In genomic region chr2:10276194-10276593, GRCm38 (mm10) we compare ENCODE assay signal across 8 mouse cellular contexts.
DNase-seq lines count a peak whose midpoint lies in the region; ATAC-seq and TF ChIP-seq lines count a peak whose summit lies in the region.

No protein-coding gene starts in this region.

- no peak for TF ChIP-seq CTCF in kidney, postnatal 0 days (IDR thresholded peaks at IDR 0.05; ENCODE audit: low read depth)

- peaks cover 10% of the 10 kb centered on the region; the same call in 1 of the 2 replicates for H3K4me1 ChIP-seq in forebrain, embryonic 10.5 days
- no peaks in the 10 kb centered on the region; the same call in 1 of the 2 replicates for H3K4me1 ChIP-seq in heart, embryonic 15.5 days (replicated peaks)
- no peaks in the 10 kb centered on the region for H3K4me1 ChIP-seq in kidney, postnatal 0 days (replicated peaks; ENCODE audit: insufficient read depth, low read length)
- H3K4me1 ChIP-seq in limb, embryonic 14.5 days (ENCODE audit: control insufficient read depth, insufficient read depth, low read length): peaks cover 11% of the 10 kb centered on the region; the same call in 1 of the 2 replicates

- no peak overlapping the region for H3K4me2 ChIP-seq in heart, embryonic 15.5 days
- no peak overlapping the region for H3K4me2 ChIP-seq in kidney, postnatal 0 days (ENCODE audit: low read length)
- no peak overlapping the region for H3K4me2 ChIP-seq in limb, embryonic 14.5 days (replicated peaks; ENCODE audit: low read depth, low read length, severe bottlenecking)

- no peaks in the 10 kb centered on the region for H3K9me3 ChIP-seq in forebrain, embryonic 10.5 days
- H3K9me3 ChIP-seq in heart, embryonic 15.5 days (replicated peaks): no peaks in the 10 kb centered on the region
- H3K9me3 ChIP-seq in kidney, postnatal 0 days (replicated peaks; ENCODE audit: low read length): no peaks in the 10 kb centered on the region
- H3K9me3 ChIP-seq in limb, embryonic 14.5 days (ENCODE audit: control insufficient read depth, low read length): no peaks in the 10 kb centered on the region

- peak; percentile 66; the same call in 1 of the 2 replicates for ATAC-seq in heart, embryonic 15.5 days (replicated peaks; ENCODE audit: insufficient number of reproducible peaks, insufficient read depth, low FRiP score, low read depth)
- peak; percentile 86 for ATAC-seq in kidney, postnatal 0 days (replicated peaks; ENCODE audit: low FRiP score, low read depth)
- peak; percentile 93 for ATAC-seq in limb, embryonic 14.5 days (ENCODE audit: low FRiP score, low read depth)

- TF ChIP-seq POLR2A in limb, embryonic 14.5 days (IDR thresholded peaks at IDR 0.05; ENCODE audit: borderline replicate concordance, extremely low read depth, insufficient read depth, insufficient read length): no peak

- no peak overlapping the region for H3K27ac ChIP-seq in forebrain, embryonic 10.5 days
- no peak overlapping the region for H3K27ac ChIP-seq in heart, embryonic 15.5 days
- H3K27ac ChIP-seq in kidney, postnatal 0 days: no peak overlapping the region
- no peak overlapping the region for H3K27ac ChIP-seq in limb, embryonic 14.5 days (replicated peaks; ENCODE audit: low read depth, low read length)

- DNase-seq in adrenal gland, postnatal 14 days: peak; percentile 60
- peak; percentile 42 for DNase-seq in forebrain, embryonic 10.5 days (ENCODE audit: extremely low spot score, low spot score)
- DNase-seq in kidney, postnatal 0 days (ENCODE audit: low spot score): peak; percentile 78
- peak; percentile 90 for DNase-seq in limb, embryonic 14.5 days (ENCODE audit: low spot score)
- DNase-seq in neural tube, embryonic 10.5 days (ENCODE audit: extremely low spot score, low spot score): peak; percentile 54
- no peak for DNase-seq in c-Kit-positive CD71-positive TER-119-positive erythroid progenitor cells, embryonic 14.5 days (ENCODE audit: low spot score)
- no peak for DNase-seq in spleen, adult 18-20 months

- no peak overlapping the region for H3K4me3 ChIP-seq in forebrain, embryonic 10.5 days
- no peak overlapping the region for H3K4me3 ChIP-seq in heart, embryonic 15.5 days
- no peak overlapping the region for H3K4me3 ChIP-seq in kidney, postnatal 0 days (replicated peaks; ENCODE audit: low read depth, low read length)
- no peak overlapping the region for H3K4me3 ChIP-seq in limb, embryonic 14.5 days (replicated peaks; ENCODE audit: low read length)

- no peaks in the 10 kb centered on the region for H3K36me3 ChIP-seq in forebrain, embryonic 10.5 days (replicated peaks)
- H3K36me3 ChIP-seq in heart, embryonic 15.5 days: no peaks in the 10 kb centered on the region
- no peaks in the 10 kb centered on the region for H3K36me3 ChIP-seq in kidney, postnatal 0 days (ENCODE audit: insufficient read depth, low read length)
- H3K36me3 ChIP-seq in limb, embryonic 14.5 days (ENCODE audit: control insufficient read depth, insufficient read depth, low read length): no peaks in the 10 kb centered on the region

- H3K27me3 ChIP-seq in forebrain, embryonic 10.5 days (ENCODE audit: poor library complexity, severe bottlenecking): peaks cover 17% of the 10 kb centered on the region
- no peaks in the 10 kb centered on the region for H3K27me3 ChIP-seq in heart, embryonic 15.5 days
- no peaks in the 10 kb centered on the region for H3K27me3 ChIP-seq in kidney, postnatal 0 days (ENCODE audit: insufficient read depth, low read length)
- no peaks in the 10 kb centered on the region for H3K27me3 ChIP-seq in limb, embryonic 14.5 days (ENCODE audit: control insufficient read depth, insufficient read depth, low read length)

- 57% methylated on average over 2 of the region's 2 CpGs for WGBS in forebrain, embryonic 10.5 days
- WGBS in heart, embryonic 15.5 days: 32% methylated on average over 2 of the region's 2 CpGs
- WGBS in kidney, postnatal 0 days: 39% methylated on average over 2 of the region's 2 CpGs
- WGBS in limb, embryonic 14.5 days: 34% methylated on average over 2 of the region's 2 CpGs

- no peak overlapping the region for H3K9ac ChIP-seq in heart, embryonic 15.5 days
- no peak overlapping the region for H3K9ac ChIP-seq in kidney, postnatal 0 days (ENCODE audit: low read depth, low read length)
- no peak overlapping the region for H3K9ac ChIP-seq in limb, embryonic 14.5 days (ENCODE audit: low read depth, low read length, severe bottlenecking)

Comparison
In these comparisons a context has a peak if more than half of its experiments do, and no peak if none do; other contexts are left out.
1. DNase-seq: peak in adrenal gland, postnatal 14 days (single experiment), forebrain, embryonic 10.5 days (single experiment), kidney, postnatal 0 days (single experiment), limb, embryonic 14.5 days (single experiment) and neural tube, embryonic 10.5 days (single experiment); none in c-Kit-positive CD71-positive TER-119-positive erythroid progenitor cells, embryonic 14.5 days (single experiment) and spleen, adult 18-20 months (0 of 2).
2. Peak in every context shown above with its lines, with median percentiles within 50 percentile points of each other: ATAC-seq.